Mouse (Mus musculus): Measurements from ENCODE around the gene Irf2bp1. TPM values are rescaled to one million over a fixed set of nuclear protein-coding genes. Genes with fewer than 3 reads are reported as not detected.

The Irf2bp1 gene
- total RNA-seq, 2 experiments from 2014 or later: 47.7 to 49.2 TPM

DNA sequence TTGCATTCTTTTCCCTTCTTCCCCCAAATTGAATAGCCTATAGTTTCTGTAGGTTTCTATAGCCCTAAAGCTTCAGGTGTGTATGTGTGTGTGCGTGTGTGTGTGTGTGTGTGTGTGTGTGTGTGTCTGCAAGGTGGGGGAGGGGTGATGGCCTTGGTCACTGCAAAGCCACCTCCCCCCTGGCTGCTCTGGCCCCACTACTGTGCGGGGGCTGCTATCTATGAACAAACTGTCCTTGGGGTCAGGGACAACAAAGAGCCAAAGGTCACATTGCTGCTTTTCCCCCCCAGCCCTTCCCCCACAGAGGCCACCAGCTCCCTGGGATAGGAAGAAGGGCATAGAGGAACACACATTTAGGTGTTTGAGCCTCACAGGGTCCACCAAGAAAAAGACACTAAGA lies 9.0 kb downstream of the Irf2bp1 start:
- TF ChIP-seq CTCF (IDR thresholded peaks at IDR 0.05): no peak
- no peak for DNase-seq (ENCODE audit: extremely low spot score in 1 of 2, low spot score in 2 of 2)
- intact Hi-C loops (cut with DNase I): no loop called here
- H3K27ac ChIP-seq: no peak overlapping the region
- no peak overlapping the region for H3K4me3 ChIP-seq

DNA sequence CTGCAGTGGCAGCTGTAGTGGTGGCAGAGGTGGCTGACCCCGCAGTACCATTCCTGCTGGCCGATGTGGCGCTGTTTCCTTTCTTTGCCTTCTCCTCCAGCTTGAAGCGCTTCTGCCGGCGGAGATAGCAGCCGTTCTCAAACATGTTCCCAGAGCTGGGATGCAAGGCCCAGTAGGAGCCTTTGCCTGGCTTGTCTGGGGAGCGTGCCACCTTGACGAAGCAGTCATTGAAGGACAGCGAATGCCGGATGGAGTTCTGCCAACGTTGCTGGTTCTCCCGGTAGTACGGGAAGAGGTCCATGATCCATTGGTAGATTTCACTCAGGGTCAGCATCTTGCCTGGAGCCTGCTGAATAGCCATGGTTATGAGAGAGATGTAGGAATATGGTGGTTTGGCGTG lies 10.6 kb downstream of the Irf2bp1 start:
- intact Hi-C loops (cut with DNase I): no loop called here
- no peak for TF ChIP-seq CTCF (IDR thresholded peaks at IDR 0.05)
- Histone ChIP-seq H3K27ac (no peak overlapping the region), H3K4me3 (no peak overlapping the region)
- DNase-seq (ENCODE audit: extremely low spot score in 1 of 2, low spot score in 2 of 2): no peak

DNA sequence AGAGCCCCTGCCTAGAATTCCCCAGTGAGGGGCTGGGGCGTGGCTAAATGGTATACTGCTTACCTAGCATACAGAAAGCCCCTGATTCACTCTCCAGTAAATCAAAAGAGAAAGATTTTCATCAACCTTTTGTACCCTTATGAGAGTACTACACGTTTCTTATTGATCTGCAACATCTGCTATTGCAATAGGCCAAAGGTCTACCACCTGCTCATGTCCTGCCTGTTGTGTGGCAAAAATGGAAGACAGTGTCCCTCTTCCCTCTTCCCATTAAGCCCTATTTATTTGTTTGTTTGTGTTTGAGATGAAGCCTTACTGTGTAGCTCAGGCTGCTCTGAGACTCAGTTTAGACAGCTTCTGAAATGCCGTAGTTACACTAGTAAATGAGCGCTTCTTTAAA lies 12.2 kb downstream of the Irf2bp1 start:
- no peak overlapping the region for H3K4me3 ChIP-seq
- no peak overlapping the region for H3K27ac ChIP-seq
- intact Hi-C loops (cut with DNase I): no loop called here
- TF ChIP-seq CTCF (IDR thresholded peaks at IDR 0.05): no peak
- DNase-seq (ENCODE audit: extremely low spot score in 1 of 2, low spot score in 2 of 2): no peak

DNA sequence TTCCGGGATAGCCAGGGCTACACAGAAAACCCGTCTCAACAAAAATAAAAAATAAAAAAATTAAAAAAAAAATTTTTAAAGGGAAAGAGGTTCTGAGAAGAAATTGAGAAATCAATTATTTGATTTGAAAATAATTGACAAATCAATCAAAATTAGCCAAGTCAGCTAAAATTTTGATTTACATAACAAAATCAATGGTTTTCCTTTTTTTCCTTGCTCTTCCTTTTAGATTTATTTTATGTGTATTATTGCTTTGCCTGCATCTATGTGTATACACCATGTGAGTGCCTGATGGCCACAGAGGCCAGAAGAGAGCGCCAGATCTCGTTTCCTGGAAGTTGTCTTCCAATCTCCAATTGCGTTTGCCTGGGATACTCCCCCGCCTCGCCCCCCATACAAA lies 14.1 kb downstream of the Irf2bp1 start:
- no peak for TF ChIP-seq CTCF (IDR thresholded peaks at IDR 0.05)
- intact Hi-C loops (cut with DNase I): no loop called here
- Histone ChIP-seq H3K4me3 (no peak overlapping the region), H3K27ac (no peak overlapping the region)
- no peak for DNase-seq (ENCODE audit: extremely low spot score in 1 of 2, low spot score in 2 of 2)

DNA sequence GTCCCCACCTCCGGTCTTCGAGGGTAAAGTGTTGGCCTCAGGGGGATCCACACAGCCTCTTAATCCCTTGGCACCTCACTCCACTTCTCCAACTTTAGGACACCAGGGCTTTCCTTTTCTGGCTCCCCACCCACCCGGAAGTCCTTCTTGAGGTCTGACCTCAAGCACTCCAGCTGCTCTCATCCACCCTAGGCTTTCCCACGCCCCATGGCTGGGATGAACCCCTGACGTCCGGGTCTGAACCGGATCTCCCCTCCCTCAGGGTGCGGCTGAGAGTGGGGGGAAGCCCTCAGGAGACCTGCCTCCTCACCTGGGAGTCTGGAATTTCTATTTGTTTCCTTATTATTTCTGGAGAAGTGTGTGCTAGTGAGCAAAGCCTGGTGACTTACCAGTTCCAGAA lies 17.2 kb downstream of the Irf2bp1 start:
- no peak for TF ChIP-seq CTCF (IDR thresholded peaks at IDR 0.05)
- H3K4me3 ChIP-seq: no peak overlapping the region
- H3K27ac ChIP-seq: no peak overlapping the region
- intact Hi-C loops (cut with DNase I): loop anchor here (10.0 kb wide), 1 partner anchor 344 kb away; no protein-coding TSS in a partner anchor
- DNase-seq (ENCODE audit: extremely low spot score in 1 of 2, low spot score in 2 of 2): no peak

DNA sequence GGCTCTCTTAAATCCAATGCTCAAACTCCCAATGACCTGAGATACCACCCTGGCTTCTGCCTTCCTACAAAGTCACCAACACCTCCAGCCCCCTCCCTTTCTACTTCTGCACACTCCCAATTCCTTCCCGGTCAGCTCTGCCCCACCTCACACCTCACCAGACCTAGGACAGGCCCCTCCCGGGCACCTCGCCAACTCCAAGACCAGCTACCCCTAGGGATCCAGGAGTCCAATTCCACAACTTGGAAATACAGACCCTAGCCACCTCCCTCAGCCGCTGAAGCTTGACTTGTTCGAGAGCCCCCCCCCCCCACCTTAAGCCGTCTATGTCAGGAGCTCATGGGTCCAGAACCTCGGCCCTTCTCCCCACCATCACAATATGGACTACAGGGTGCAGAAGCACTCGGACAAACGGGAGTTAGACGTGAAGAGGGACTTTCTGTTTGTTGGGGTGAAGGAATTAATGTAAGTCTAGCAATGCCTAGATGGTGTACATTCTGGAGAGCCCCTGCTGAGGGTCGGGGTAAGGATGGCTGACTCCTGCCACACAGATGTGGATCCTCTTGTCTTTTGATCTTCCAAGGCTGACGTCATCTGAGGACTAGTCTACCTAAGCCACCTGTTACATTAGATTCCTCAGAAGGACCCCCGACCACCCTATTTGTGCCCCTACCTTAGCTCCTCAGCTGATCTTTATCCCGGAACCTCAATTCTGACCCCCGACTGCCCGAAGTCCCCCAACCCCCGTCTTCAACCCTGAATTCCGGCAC lies 18.5 kb downstream of the Irf2bp1 start:
- DNase-seq (ENCODE audit: extremely low spot score in 1 of 2, low spot score in 2 of 2): no peak
- no peak for TF ChIP-seq CTCF (IDR thresholded peaks at IDR 0.05)
- H3K27ac ChIP-seq: no peak overlapping the region
- no peak overlapping the region for H3K4me3 ChIP-seq
- intact Hi-C loops (cut with DNase I): loop anchor here (2.0 to 10.0 kb wide), 2 partner anchors 16 to 342 kb away; no protein-coding TSS in a partner anchor

DNA sequence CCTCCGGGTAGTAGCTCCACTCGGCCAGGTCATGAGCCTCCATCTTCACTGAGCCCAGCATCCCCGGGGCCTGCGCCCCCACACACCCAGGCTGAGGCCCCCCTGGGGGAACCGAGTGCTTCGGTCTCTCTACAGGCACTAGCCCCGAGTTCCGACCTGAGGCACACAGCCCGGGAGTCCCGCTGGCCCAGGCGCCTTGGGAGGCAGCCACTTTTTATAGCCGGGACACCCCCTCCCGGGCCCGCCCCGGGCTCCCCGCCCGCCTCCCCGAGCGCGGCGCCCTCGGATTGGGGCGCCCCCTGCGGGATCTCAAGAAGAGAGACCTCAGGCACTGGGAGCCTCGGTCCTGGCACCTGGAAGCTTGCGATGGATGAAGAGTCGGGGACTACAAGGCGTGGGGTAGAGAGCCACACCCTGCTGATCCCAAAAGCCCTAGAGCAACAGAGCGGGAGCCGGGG lies 19.5 kb downstream of the Irf2bp1 start, which contains the start of gene Foxa3:
TSS of gene Foxa3 (minus strand) at position 182 of the 458 bp plus-strand sequence.
- no peak for DNase-seq (ENCODE audit: extremely low spot score in 1 of 2, low spot score in 2 of 2)
- peak; percentile 33 for TF ChIP-seq CTCF (IDR thresholded peaks at IDR 0.05)
- peak within 1 kb of the TSS; percentile 89 for H3K27ac ChIP-seq
- H3K4me3 ChIP-seq: peak within 1 kb of the TSS; percentile 91
- intact Hi-C loops (cut with DNase I): loop anchor here (2.0 to 10.0 kb wide), 2 partner anchors 17 to 341 kb away; no protein-coding TSS in a partner anchor

DNA sequence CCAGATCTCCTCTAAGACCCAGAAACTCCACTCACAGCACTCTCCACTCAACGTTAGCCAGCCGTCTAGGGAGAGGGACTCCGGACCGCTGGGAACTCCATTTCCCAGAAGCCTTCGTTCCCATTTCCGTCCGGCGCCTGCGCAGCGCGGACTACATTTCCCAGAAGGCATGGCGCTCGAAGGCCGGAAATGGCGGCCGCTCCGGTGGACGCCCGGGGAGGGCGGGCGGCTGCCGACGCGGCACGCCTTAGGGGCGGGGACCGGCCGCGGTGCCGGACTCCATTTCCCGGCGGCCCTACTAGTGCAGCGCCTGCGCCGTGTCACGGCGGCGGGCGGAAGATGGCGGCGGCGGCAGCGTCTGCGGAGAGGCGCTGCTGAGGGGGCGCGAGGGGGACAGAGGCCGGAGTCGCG lies 20.3 kb downstream of the Irf2bp1 start, which contains the start of gene Sympk:
TSS of gene Sympk (plus strand) at position 282 of the 411 bp plus-strand sequence.
- Histone ChIP-seq H3K4me3 (peak within 1 kb of the TSS; percentile 91), H3K27ac (peak within 1 kb of the TSS; percentile 89)
- intact Hi-C loops (cut with DNase I): loop anchor here (10.0 kb wide), 1 partner anchor 341 kb away; no protein-coding TSS in a partner anchor
- TF ChIP-seq CTCF (IDR thresholded peaks at IDR 0.05): no peak
- DNase-seq (ENCODE audit: extremely low spot score in 1 of 2, low spot score in 2 of 2): peak; percentile 94 to 97

DNA sequence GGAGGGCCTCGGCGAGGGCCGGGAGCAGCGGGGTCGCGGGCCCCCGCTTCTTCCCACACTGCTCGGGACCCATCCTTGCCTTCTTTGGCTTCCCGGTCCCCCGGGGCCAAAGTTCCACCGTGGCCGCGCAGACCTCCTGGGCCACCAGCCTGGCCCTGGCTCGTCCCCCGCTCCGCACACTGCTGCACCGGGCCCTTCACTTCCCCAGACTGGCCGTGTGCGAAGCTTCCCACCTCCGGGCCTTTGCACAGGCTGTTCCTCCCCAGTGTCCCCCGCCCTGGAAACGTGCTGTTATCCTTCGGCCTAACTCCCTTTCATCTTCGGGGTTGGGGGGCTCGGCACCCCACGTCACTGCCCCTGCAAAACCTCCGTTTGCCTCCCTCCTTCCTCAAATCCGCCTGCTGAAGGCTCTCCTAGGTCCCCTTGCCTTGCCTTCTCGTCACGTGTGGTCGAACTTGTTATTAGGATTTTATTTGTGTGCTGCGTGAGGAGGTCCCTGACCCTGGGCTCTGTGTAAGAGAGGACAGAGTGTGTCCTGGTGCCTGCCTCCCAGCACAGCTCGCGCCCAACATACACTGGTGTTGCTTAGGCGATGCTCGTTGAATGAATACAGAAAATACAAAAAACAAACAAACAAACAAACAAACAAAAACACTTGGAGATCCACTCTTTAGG lies 20.9 kb downstream of the Irf2bp1 start:
- no peak for TF ChIP-seq CTCF (IDR thresholded peaks at IDR 0.05)
- intact Hi-C loops (cut with DNase I): loop anchor here (10.0 kb wide), 1 partner anchor 340 kb away; no protein-coding TSS in a partner anchor
- Histone ChIP-seq H3K27ac (peak overlapping the region; percentile 89), H3K4me3 (peak overlapping the region; percentile 91)
- DNase-seq (ENCODE audit: extremely low spot score in 1 of 2, low spot score in 2 of 2): no peak

DNA sequence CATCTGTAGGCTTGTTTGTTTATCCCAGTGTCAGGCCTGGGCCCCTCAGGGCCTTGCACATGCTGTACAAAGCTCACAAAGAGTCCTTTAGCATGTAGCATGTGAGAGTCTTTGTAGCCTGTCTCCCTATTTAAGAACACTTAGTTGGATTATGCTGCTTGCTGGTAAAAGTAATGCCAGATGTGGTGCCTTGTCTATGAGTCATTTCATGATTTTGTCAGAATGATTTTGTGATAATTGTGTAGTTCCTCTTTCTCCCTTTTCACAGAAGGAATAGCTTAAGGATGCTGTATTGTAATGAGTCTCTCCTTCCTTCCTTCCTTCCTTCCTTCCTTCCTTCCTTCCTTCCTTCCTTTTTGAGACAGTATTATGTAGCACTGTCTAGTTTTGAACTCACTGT lies 24.2 kb downstream of the Irf2bp1 start:
- intact Hi-C loops (cut with DNase I): loop anchor here (10.0 kb wide), 1 partner anchor 337 kb away; no protein-coding TSS in a partner anchor
- no peak for TF ChIP-seq CTCF (IDR thresholded peaks at IDR 0.05)
- Histone ChIP-seq H3K27ac (no peak overlapping the region), H3K4me3 (no peak overlapping the region)
- DNase-seq (ENCODE audit: extremely low spot score in 1 of 2, low spot score in 2 of 2): no peak

DNA sequence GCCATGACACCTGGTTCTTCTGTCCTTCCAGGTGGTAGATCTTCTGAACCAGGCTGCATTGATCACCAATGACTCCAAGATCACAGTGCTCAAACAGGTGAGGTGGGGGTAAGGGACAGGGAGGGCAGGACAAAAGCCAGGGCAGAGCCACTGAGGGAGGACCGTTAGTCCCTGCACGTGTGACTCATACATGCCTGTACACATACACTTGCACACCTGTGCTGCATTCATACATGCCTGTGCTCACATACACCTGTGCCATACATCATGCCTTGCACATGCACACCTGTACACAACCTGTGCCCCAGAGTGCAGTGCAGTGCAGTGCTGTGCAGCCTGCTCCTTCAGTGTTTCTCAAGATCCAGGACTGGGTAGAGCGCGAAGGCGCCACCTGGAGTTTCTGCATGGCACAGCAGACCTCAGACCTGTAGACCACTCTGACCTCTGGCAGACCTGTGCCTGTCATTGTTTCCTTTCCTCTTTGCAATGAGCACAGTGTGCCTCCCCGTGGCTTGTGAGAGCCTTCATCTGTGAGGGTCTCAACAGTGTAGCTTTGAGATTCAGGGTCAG lies 25.3 kb downstream of the Irf2bp1 start:
- TF ChIP-seq CTCF (IDR thresholded peaks at IDR 0.05): peak; percentile 68
- peak in 1 of 2 experiments; percentile 42 for DNase-seq (ENCODE audit: extremely low spot score in 1 of 2, low spot score in 2 of 2)
- intact Hi-C loops (cut with DNase I): loop anchor here (10.0 kb wide), 1 partner anchor 336 kb away; no protein-coding TSS in a partner anchor
- H3K4me3 ChIP-seq: no peak overlapping the region
- no peak overlapping the region for H3K27ac ChIP-seq
